Mouse (Mus musculus) ES-Bruce4 (cell line): ENCODE results near the gene Grik4.

Experiments
- CTCF ChIP-seq: IDR thresholded peaks from one replicate; pipeline ENCODE4 v1.8.1; 2011; ENCODE audit warnings: low read depth, low read length
- POLR2A ChIP-seq: IDR thresholded peaks from one replicate; pipeline ENCODE4 v1.8.1; 2011; ENCODE audit warnings: low read length; ENCODE audit not compliant: insufficient read depth

GRCm38 (mm10) chr9:42613827-42614226 is 330.5 kb downstream of the Grik4 start:
- TF ChIP-seq CTCF: no peak
- no peak for TF ChIP-seq POLR2A
